8 mouse cellular contexts compared by ENCODE assay signal in the genomic region with DNA sequence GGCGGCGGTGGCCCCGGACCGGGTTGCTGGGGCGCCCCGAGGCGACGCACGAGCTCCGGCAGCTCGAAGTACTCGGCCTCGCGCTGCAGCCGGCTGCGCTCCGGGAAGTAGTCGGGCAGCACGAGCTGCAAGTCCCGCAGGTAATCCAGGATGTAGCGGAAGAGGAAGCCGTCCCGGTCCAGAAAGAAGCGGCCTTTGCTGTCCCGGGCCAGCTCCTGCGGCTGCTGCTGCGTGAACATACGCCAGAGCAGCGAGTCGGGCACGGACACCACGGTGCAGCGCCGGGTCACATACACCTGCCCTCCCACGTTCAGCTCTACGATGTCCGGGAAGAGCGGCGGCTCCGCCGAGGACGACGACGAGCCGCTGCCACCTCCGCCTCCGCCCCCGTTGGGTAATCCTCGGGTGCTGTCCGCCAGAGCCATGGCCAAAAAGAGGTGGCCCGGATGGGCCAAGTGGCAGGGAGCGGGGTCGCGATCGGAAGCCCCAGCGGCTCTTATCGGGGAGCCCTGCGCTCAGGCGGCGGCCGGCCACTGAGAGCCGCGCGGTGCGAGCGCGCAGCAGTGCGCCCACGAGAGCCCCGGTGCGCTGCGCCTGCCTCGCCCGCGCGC. TPM values are rescaled to one million over a fixed set of nuclear protein-coding genes. Genes with fewer than 3 reads are reported as not detected.
DNase-seq lines count a peak whose midpoint lies in the region; ATAC-seq and TF ChIP-seq lines count a peak whose summit lies in the region.

No protein-coding gene starts in this region.

- no peaks in the 10 kb centered on the region for H3K9me3 ChIP-seq in hindbrain, embryonic 16.5 days (ENCODE audit: control insufficient read depth, low read length)
- no peaks in the 10 kb centered on the region for H3K9me3 ChIP-seq in midbrain, embryonic 13.5 days

- TF ChIP-seq POLR2A in cerebellum, adult 2 months (IDR thresholded peaks at IDR 0.05; ENCODE audit: borderline replicate concordance, insufficient read depth, low read length): peak; percentile 75

- H3K36me3 ChIP-seq in hindbrain, embryonic 16.5 days (ENCODE audit: control insufficient read depth, insufficient read depth, low read length): no peaks in the 10 kb centered on the region
- no peaks in the 10 kb centered on the region for H3K36me3 ChIP-seq in midbrain, embryonic 13.5 days

- H3K9ac ChIP-seq in hindbrain, embryonic 16.5 days (ENCODE audit: low read depth, low read length): peak overlapping the region; percentile 82
- H3K9ac ChIP-seq in midbrain, embryonic 13.5 days (replicated peaks): peak overlapping the region; percentile 82

- no peaks in the 10 kb centered on the region for H3K27me3 ChIP-seq in cerebellum, adult 2 months (ENCODE audit: control insufficient read depth, insufficient read depth, low read length)
- H3K27me3 ChIP-seq in hindbrain, embryonic 16.5 days (replicated peaks; ENCODE audit: control insufficient read depth, insufficient read depth, low read length): no peaks in the 10 kb centered on the region
- peaks cover 18% of the 10 kb centered on the region for H3K27me3 ChIP-seq in midbrain, embryonic 13.5 days

- H3K4me1 ChIP-seq in cerebellum, adult 2 months (ENCODE audit: control insufficient read depth, insufficient read depth, low read length): peaks cover 3% of the 10 kb centered on the region; the same call in 1 of the 2 replicates
- peaks cover 9% of the 10 kb centered on the region for H3K4me1 ChIP-seq in hindbrain, embryonic 16.5 days (ENCODE audit: control insufficient read depth, insufficient read depth, low read depth, low read length)
- peaks cover 26% of the 10 kb centered on the region for H3K4me1 ChIP-seq in midbrain, embryonic 13.5 days (replicated peaks)

- H3K27ac ChIP-seq in cerebellum, adult 2 months (ENCODE audit: insufficient read depth, low read length): peak overlapping the region; percentile 94
- H3K27ac ChIP-seq in hindbrain, embryonic 16.5 days (ENCODE audit: low read depth, low read length): peak overlapping the region; percentile 84
- peak overlapping the region; percentile 83 for H3K27ac ChIP-seq in midbrain, embryonic 13.5 days

- peak; percentile 35 for ATAC-seq in hindbrain, embryonic 16.5 days
- ATAC-seq in midbrain, embryonic 13.5 days: peak; percentile 64

- WGBS in cerebellum, adult 2 months: under 1% methylated on average over 76 of the region's 76 CpGs
- under 1% methylated on average over 76 of the region's 76 CpGs for WGBS in hindbrain, embryonic 16.5 days
- under 1% methylated on average over 69 of the region's 76 CpGs for WGBS in midbrain, embryonic 13.5 days

- peak overlapping the region; percentile 85 for H3K4me3 ChIP-seq in cerebellum, adult 2 months (replicated peaks; ENCODE audit: insufficient read depth, low read depth, low read length)
- peak overlapping the region; percentile 82 for H3K4me3 ChIP-seq in hindbrain, embryonic 16.5 days (ENCODE audit: low read length)
- H3K4me3 ChIP-seq in midbrain, embryonic 13.5 days (replicated peaks): peak overlapping the region; percentile 69

- H3K4me2 ChIP-seq in hindbrain, embryonic 16.5 days (ENCODE audit: low read length): peak overlapping the region; percentile 84
- peak overlapping the region; percentile 94 for H3K4me2 ChIP-seq in midbrain, embryonic 13.5 days (replicated peaks)

- DNase-seq in ovary, postnatal 10 days (ENCODE audit: low spot score): peak; percentile 42
- no peak for DNase-seq in ovary, adult 18-20 months (ENCODE audit: low spot score)
- DNase-seq in cerebellum, adult 2 months: peak; percentile 69 to 77
- peak; percentile 51 for DNase-seq in forelimb bud, embryonic 11.5 days (ENCODE audit: low read depth, low spot score)
- DNase-seq in left cerebral cortex, adult 11 months (ENCODE audit: low spot score): peak; percentile 19
- DNase-seq in thymus, postnatal 10 days (ENCODE audit: low spot score in 2 of 2): peak; percentile 12 to 31

- TF ChIP-seq CTCF in cerebellum, adult 2 months (IDR thresholded peaks at IDR 0.05; ENCODE audit: borderline replicate concordance, insufficient read depth, low read depth, low read length): no peak

RNA-seq across cellular contexts. Expression of gene Kctd12, which starts 0.3 kb away (rescaled TPM):
- 45.8 and 49.4 TPM in 2 replicates for polyA plus RNA-seq in cerebellum, adult 2 months (2012; rRNA removed)
- polyA plus RNA-seq in hindbrain, embryonic 16.5 days (2015; fragmentation: Nextera tagmentation; extraction: Ambion mirVana): 13.0 and 14.6 TPM in 2 replicates
- polyA plus RNA-seq in midbrain, embryonic 13.5 days (2015; fragmentation: Nextera tagmentation; extraction: Ambion mirVana): 8.0 and 10.6 TPM in 2 replicates
